Mouse (Mus musculus): Measurements from ENCODE around the gene Tceal3. TPM values are rescaled to one million over a fixed set of nuclear protein-coding genes. Genes with fewer than 3 reads are reported as not detected.
"Not testable (repeated sequence)": the region's sequence is repeated elsewhere in the genome, so short reads cannot be mapped to it uniquely, and the experiment has no call there.

Tceal3 gene
- polyA plus RNA-seq (2015; fragmentation: Nextera tagmentation; extraction: Ambion mirVana): 78.2 and 87.9 TPM in 2 replicates

- H3K4me1 ChIP-seq (replicated peaks): no peaks in the 10 kb centered on the region
- peak within 1 kb of the TSS; percentile 51 for H3K4me2 ChIP-seq
- WGBS: 32% methylated on average over 12 of the region's 12 CpGs
- ATAC-seq (ENCODE audit: low FRiP score, low read depth): peak; percentile 95
- peak within 1 kb of the TSS; percentile 89 for H3K27ac ChIP-seq (replicated peaks)
- H3K9me3 ChIP-seq: no peaks in the 10 kb centered on the region
- H3K4me3 ChIP-seq: peak within 1 kb of the TSS; percentile 45
- H3K27me3 ChIP-seq: no peaks in the 10 kb centered on the region
- no peaks in the 10 kb centered on the region for H3K36me3 ChIP-seq
- H3K9ac ChIP-seq: peak within 1 kb of the TSS; percentile 40
These were observed at the start of gene Tceal3 for GRCm38 (mm10) chrX:136590199-136590896. Tceal3 (plus strand) TSS chrX:136590842.

GRCm38 (mm10) chrX:136543956-136544355 is 46.7 kb upstream of the Tceal3 start, which contains the start of gene Kir3dl2:
Kir3dl2 (minus strand) TSS chrX:136544056.
- not testable (repeated sequence) for H3K9me3 ChIP-seq; H3K27me3 ChIP-seq; H3K4me2 ChIP-seq; H3K36me3 ChIP-seq; H3K4me3 ChIP-seq; H3K4me1 ChIP-seq (replicated peaks); ATAC-seq (ENCODE audit: low FRiP score, low read depth); H3K9ac ChIP-seq; H3K27ac ChIP-seq (replicated peaks)
- whole genome bisulfite sequencing: 80% methylated on average over 1 of the region's 1 CpGs

GRCm38 (mm10) chrX:136569094-136569493 is 21.5 kb upstream of the Tceal3 start:
- 87% methylated on average over 9 of the region's 9 CpGs for whole genome bisulfite sequencing

GRCm38 (mm10) chrX:136584617-136585016 is 6.0 kb upstream of the Tceal3 start:
- Histone ChIP-seq H3K27ac (replicated peaks) (no peak overlapping the region), H3K4me3 (no peak overlapping the region), H3K27me3 (no peaks in the 10 kb centered on the region), H3K9me3 (no peaks in the 10 kb centered on the region), H3K4me2 (no peak overlapping the region), H3K36me3 (no peaks in the 10 kb centered on the region), H3K4me1 (replicated peaks) (no peaks in the 10 kb centered on the region), H3K9ac (no peak overlapping the region)
- ATAC-seq (ENCODE audit: low FRiP score, low read depth): no peak
- 94% methylated on average over 1 of the region's 1 CpGs for WGBS

More at GRCm38 (mm10) chrX:136569094-136569493, 21.5 kb upstream of the Tceal3 start:
- not testable (repeated sequence) for H3K4me2 ChIP-seq; H3K4me3 ChIP-seq; H3K4me1 ChIP-seq (replicated peaks); H3K9ac ChIP-seq; H3K36me3 ChIP-seq; ATAC-seq (ENCODE audit: low FRiP score, low read depth); H3K27ac ChIP-seq (replicated peaks); H3K27me3 ChIP-seq; H3K9me3 ChIP-seq

GRCm38 (mm10) chrX:136590897-136591257 is 235 bp downstream of the Tceal3 start:
- Histone ChIP-seq H3K27me3 (no peaks in the 10 kb centered on the region), H3K27ac (replicated peaks) (peak overlapping the region; percentile 89), H3K9me3 (no peaks in the 10 kb centered on the region), H3K36me3 (no peaks in the 10 kb centered on the region), H3K9ac (peak overlapping the region; percentile 40), H3K4me3 (peak overlapping the region; percentile 45), H3K4me1 (replicated peaks) (no peaks in the 10 kb centered on the region), H3K4me2 (peak overlapping the region; percentile 51)
- WGBS: 10% methylated on average over 2 of the region's 2 CpGs
- peak; percentile 85 for ATAC-seq (ENCODE audit: low FRiP score, low read depth)

GRCm38 (mm10) chrX:136599416-136599815 is 8.8 kb downstream of the Tceal3 start:
- H3K9ac ChIP-seq: no peak overlapping the region
- no peaks in the 10 kb centered on the region for H3K36me3 ChIP-seq
- H3K4me1 ChIP-seq (replicated peaks): no peaks in the 10 kb centered on the region
- WGBS: 23% methylated on average over 3 of the region's 3 CpGs
- H3K9me3 ChIP-seq: no peaks in the 10 kb centered on the region
- H3K27me3 ChIP-seq: no peaks in the 10 kb centered on the region
- H3K4me2 ChIP-seq: no peak overlapping the region
- H3K27ac ChIP-seq (replicated peaks): no peak overlapping the region
- no peak overlapping the region for H3K4me3 ChIP-seq
- 0 out of 2 replicates have a peak, but pooled peaks have one; percentile 11 for ATAC-seq (ENCODE audit: low FRiP score, low read depth)

GRCm38 (mm10) chrX:136606951-136607350 is 16.3 kb downstream of the Tceal3 start:
- Histone ChIP-seq H3K9me3 (no peaks in the 10 kb centered on the region), H3K27ac (replicated peaks) (no peak overlapping the region), H3K27me3 (no peaks in the 10 kb centered on the region), H3K4me3 (no peak overlapping the region), H3K4me2 (no peak overlapping the region), H3K9ac (no peak overlapping the region), H3K4me1 (replicated peaks) (no peaks in the 10 kb centered on the region), H3K36me3 (no peaks in the 10 kb centered on the region)
- 71% methylated on average over 4 of the region's 4 CpGs for WGBS
- no peak for ATAC-seq (ENCODE audit: low FRiP score, low read depth)

GRCm38 (mm10) chrX:136607395-136607794 is 16.8 kb downstream of the Tceal3 start:
- no peaks in the 10 kb centered on the region for H3K27me3 ChIP-seq
- H3K9ac ChIP-seq: no peak overlapping the region
- no peaks in the 10 kb centered on the region for H3K36me3 ChIP-seq
- no peak overlapping the region for H3K4me3 ChIP-seq
- no peak for ATAC-seq (ENCODE audit: low FRiP score, low read depth)
- no peaks in the 10 kb centered on the region for H3K4me1 ChIP-seq (replicated peaks)
- H3K4me2 ChIP-seq: no peak overlapping the region
- 44% methylated on average over 3 of the region's 3 CpGs for WGBS
- no peak overlapping the region for H3K27ac ChIP-seq (replicated peaks)
- no peaks in the 10 kb centered on the region for H3K9me3 ChIP-seq

GRCm38 (mm10) chrX:136611346-136611745 is 20.7 kb downstream of the Tceal3 start:
- ATAC-seq (ENCODE audit: low FRiP score, low read depth): no peak

GRCm38 (mm10) chrX:136615889-136616288 is 25.2 kb downstream of the Tceal3 start:
- H3K4me1 ChIP-seq (replicated peaks); H3K9ac ChIP-seq; H3K36me3 ChIP-seq; H3K9me3 ChIP-seq; ATAC-seq (ENCODE audit: low FRiP score, low read depth); H3K27me3 ChIP-seq; H3K27ac ChIP-seq (replicated peaks); H3K4me3 ChIP-seq; H3K4me2 ChIP-seq: not testable (repeated sequence)
- 72% methylated on average over 3 of the region's 3 CpGs for WGBS

More at GRCm38 (mm10) chrX:136611346-136611745, 20.7 kb downstream of the Tceal3 start:
- WGBS: 49% methylated on average over 3 of the region's 3 CpGs
- Histone ChIP-seq H3K4me1 (replicated peaks) (no peaks in the 10 kb centered on the region), H3K9ac (no peak overlapping the region), H3K4me3 (no peak overlapping the region), H3K27me3 (no peaks in the 10 kb centered on the region), H3K27ac (replicated peaks) (no peak overlapping the region), H3K9me3 (no peaks in the 10 kb centered on the region), H3K36me3 (no peaks in the 10 kb centered on the region), H3K4me2 (no peak overlapping the region)

GRCm38 (mm10) chrX:136624905-136625569 is 34.4 kb downstream of the Tceal3 start:
- H3K36me3 ChIP-seq: no peaks in the 10 kb centered on the region
- ATAC-seq (ENCODE audit: low FRiP score, low read depth): no peak
- H3K4me3 ChIP-seq: no peak overlapping the region
- H3K9ac ChIP-seq: no peak overlapping the region
- WGBS: 54% methylated on average over 9 of the region's 9 CpGs
- no peaks in the 10 kb centered on the region for H3K27me3 ChIP-seq
- no peak overlapping the region for H3K4me2 ChIP-seq
- no peak overlapping the region for H3K27ac ChIP-seq (replicated peaks)
- H3K9me3 ChIP-seq: no peaks in the 10 kb centered on the region
- H3K4me1 ChIP-seq (replicated peaks): no peaks in the 10 kb centered on the region

GRCm38 (mm10) chrX:136625959-136626358 is 35.3 kb downstream of the Tceal3 start:
- no peaks in the 10 kb centered on the region for H3K4me1 ChIP-seq (replicated peaks)
- WGBS: 79% methylated on average over 4 of the region's 4 CpGs
- H3K27ac ChIP-seq (replicated peaks): no peak overlapping the region
- H3K27me3 ChIP-seq: no peaks in the 10 kb centered on the region
- no peaks in the 10 kb centered on the region for H3K9me3 ChIP-seq
- H3K9ac ChIP-seq: no peak overlapping the region
- ATAC-seq (ENCODE audit: low FRiP score, low read depth): no peak
- no peak overlapping the region for H3K4me2 ChIP-seq
- H3K4me3 ChIP-seq: no peak overlapping the region
- no peaks in the 10 kb centered on the region for H3K36me3 ChIP-seq

Data from hindbrain, embryonic 15.5 days (tissue).